Mouse (Mus musculus) kidney, postnatal 10 days (tissue): Measurements from ENCODE around the gene Sec31a.
"Not testable (repeated sequence)": the region's sequence is repeated elsewhere in the genome, so short reads cannot be mapped to it uniquely, and the experiment has no call there.

Experiments used
- DNase-seq: peaks from one replicate; pipeline ENCODE4 v3.0.0; 2021; ENCODE audit warnings: mixed read lengths

The Sec31a gene

DNA sequence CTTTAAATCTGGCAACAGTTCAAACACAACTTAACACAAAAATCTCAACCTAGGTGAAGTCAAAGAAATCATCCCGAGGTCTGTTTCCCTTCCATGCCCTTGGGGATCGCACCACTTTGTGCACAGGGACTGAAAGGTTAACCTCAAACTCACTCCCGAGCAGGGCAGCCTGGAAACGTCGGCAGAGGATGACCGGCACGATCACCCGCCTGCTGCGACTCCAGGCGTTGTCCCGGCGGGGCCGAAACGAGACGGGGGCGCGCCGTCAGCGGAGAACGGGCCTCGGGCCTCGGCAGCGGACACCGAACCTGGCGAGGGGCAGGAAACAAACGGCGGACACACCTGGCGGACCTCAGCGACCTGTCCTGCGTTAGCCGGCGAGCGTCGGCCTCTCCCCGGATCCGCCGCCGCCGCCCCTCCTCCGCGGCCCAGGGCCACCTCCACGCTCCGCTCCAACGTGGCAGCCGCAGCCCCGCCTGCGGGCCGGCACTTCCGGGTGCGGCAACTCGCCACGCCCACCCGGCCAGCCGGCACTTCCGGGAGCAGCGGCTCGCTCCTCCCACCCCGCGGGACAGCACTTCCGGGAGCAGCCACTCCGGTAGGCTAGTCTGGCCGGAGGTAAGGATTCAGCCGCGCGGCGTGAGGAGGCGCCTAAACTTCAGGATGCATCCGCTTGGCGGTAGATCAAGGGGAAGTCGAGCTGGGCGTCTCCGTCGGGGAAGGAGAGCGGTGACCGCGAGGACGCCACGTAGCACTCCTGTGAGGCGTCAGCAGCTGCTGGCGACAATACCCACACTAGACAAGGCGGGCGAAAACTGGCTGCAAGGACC lies at the start of gene Sec31a:
TSS of gene Sec31a (minus strand) at position 474 of the 830 bp plus-strand sequence.
- peak; percentile 99 for DNase-seq

DNA sequence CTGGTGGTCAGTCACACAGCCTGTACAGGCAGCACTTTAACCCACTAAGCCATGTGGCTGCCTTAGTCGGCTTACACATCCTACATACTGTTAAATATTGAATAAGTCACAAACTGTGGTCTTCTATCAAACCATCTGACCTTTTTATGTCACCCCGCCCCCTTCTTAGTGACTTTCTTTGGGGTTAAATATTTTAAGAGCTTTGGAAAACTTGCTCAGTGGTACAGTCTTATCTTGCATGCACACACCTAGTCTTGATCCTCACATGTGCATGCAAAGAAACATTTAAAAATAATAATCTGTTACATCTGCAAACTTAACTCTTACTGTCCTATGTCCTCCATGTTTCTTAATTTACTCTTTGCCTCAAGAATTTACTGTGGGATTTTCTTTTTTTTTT lies 46.3 kb upstream of the Sec31a start:
- DNase-seq = no peak

DNA sequence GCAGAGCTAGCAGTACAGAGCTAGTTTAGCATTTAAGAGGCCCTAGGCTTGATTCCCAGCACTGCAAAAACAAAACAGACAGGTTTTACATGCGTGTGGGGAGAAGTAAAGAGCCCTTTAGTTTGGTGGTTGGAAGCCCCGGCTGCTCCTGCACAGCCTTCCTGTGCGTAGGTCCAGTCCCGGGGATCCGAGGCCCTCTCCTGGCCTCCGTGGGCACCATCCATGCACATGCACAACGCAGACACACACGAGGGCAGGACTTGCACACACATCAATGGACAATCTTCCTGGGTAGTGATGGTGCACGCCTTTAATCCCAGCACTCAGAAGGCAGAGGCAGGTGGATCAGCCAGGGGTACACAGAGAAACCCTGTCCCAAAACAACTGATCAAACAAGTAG lies 45.5 kb upstream of the Sec31a start:
- no peak for DNase-seq

DNA sequence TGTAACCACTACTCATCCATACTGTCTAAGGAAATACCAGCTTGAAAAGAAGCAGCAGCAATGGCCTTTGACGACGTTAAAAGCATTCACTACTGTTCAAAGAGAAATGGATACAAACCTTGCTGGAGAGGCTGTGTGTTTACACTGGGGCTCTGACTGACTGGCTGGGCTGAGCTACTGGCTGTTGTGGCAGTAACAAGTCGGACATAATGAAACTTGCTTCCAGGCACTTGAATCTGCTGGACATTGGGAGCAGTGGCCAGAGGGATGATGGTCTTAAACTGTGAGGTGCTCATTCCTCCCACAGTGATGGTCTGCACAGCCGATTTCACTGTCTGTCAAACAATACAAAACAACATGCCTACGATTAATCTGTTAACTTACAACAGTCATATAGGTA lies 43.4 kb upstream of the Sec31a start:
- DNase-seq = no peak

DNA sequence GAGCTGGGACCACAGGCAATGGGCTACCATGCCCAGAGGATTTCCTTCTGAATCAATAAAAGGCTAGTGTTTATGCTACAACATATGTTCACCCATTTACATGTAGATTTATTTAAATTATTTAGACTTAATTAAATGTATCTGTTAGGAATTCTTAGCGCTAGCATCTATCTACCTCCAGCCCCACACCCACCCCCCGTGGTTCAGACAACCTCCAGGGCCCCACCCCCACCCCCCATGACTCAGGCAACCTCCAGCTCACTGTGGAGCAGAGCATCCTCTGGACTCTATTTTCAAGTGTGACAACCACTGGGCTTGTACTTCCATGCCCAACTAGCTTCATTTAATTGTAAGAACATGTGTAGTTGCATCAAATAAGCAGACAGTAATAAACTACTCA lies 35.8 kb upstream of the Sec31a start:
- no peak for DNase-seq

DNA sequence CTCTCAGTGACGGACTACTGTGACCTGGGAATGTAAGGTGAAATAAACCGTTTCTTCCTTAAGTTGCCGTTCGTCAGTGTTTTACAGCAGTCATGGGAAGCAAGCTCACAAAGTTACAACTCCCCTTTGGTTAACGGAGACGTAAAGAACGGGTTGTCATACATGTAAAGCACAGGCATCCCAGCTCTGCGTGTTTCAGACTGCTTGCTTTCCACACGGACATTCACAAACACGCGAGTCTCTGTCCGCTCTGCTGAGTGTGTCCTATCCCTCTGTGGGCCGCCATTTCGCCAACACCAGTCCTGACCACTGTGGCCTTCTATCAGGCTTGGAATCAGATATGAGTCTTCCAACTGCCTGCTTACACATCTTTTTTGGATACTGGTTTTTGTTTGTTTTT lies 22.8 kb upstream of the Sec31a start:
- no peak for DNase-seq

DNA sequence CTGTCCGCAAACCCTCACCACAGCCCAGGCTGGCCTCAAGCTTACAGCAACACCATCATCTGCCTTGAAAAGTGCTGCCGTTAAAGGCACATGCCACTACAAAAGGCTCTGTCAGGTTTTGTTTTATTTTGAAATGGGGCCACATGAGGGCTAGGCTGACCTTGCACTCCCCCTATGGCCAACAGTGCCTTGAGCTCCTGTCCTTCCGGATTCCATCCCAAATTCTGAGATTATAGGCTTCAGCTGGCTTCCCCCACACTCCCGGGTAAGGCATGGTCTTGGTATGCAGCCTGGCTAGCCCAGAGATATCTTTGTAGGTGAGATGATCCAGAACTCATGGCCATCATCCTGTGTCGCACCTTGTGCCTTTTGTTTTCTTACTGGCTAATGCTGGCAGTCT lies 21.9 kb upstream of the Sec31a start:
- DNase-seq = no peak

DNA sequence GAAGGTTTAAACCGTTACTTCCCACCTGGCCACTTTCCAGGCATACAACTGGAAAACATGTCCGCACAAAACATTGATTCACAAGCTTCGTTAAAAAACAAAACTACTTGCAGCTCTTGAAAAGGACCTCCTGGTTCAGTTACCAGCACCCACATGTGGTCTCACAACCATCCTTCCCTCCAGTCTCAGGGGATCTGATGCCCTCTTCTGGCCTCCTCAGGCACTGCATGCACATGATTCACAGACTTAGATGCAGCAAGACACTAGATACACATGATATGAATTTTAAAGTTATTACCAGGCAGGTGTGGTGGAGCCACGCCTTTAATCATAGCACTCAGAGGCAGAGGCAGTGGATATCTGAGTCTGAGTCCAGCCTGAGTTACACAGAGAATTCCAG lies 21.1 kb upstream of the Sec31a start:
- DNase-seq = no peak

DNA sequence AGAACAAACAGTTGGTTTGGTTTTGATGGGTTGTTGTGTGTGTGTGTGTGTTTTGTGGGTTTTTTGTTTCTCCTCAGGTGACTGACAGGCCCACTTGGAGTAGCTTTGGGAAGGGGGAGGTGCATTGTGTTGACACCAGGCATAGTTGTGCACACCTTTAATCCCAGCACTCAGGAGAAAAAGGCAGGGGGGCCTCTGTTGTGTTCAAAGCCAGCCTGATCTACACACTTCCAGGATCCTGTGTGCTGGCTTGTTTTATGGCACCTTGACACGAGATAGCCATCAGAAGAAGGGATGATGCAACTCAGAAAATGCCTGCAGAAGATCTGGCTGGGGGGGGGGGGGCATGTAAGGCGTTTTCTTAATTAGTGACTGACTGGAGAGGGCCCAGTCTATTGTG lies 14.9 kb upstream of the Sec31a start:
- no peak for DNase-seq

DNA sequence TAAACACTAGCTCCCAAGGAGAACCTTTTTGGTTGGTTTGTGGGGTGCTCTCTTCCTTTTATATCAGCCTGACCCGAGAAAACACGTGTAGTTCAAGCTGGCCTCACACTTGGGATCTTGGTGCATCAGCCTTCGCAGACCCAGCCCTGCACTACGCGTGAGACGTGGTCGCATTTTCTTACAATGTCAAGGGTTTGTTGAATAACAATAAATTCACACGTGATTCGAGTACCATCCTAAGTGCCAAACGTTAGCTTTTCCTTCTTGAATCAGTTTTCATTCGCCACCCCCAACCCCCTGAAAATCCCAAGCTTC lies 14.0 kb upstream of the Sec31a start:
- DNase-seq = no peak

DNA sequence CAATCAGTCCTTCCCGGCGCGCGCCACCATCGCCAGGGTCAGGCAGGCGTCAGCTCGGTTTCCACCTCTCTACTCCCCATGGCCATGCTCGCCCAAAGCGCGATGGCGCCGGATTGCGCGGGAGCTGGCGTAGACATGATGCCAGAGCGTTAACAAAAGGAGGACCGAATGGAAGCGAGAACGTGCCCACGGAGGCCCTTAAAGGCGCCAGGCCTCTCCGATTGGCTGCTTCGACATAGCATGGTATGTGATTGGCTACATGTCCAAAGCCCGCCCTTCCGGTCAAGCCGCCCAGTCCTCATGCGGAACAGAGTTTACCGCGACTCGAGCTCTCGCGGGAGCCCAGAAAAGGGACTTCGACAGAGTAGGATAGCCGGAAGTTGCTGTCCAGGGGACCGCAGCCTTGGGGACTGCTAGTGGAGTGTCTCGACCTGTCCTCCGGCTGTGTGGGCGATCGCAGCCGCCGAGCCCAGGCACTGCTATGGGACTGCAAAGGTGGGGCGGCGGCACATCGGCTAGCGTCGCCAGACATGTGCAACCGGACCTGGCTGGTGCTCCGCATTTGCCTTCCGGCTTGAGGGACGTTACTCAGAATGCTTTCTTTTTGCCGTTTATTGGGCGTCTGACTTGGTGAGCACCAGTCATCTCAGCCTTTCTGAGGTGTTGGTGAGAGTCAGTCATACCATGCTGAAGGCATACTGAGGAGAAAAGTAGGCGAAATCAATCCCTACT lies 13.5 kb upstream of the Sec31a start:
- peak; percentile 96 for DNase-seq

DNA sequence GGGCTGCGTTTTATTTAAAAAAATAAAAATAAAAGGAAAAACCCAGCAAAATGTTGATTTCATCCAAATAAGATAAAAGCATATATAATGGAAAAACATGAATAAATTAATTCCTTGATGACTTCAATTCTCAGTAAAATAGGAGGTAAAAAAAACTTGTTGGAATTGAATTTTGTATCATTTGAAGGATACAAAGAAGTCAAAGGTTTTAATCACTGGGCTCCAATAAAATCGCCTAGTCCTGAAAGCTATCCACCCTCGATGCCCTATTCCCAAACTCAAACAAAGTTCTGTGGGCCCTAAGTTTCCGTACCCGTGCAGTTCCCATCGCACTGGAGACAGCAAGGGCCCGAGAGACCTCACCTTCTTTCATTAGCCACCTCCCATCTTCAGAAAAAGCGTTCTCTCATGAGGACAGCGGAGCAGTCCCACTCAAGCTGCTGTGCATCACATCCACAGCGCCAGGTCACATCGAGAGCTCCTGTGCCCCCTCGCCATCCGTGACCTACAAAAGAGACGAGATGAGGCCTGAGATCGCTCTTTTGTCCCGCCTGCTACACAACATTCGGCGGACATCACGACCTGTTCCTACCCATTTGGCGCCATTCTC lies 12.8 kb upstream of the Sec31a start:
- no peak for DNase-seq

DNA sequence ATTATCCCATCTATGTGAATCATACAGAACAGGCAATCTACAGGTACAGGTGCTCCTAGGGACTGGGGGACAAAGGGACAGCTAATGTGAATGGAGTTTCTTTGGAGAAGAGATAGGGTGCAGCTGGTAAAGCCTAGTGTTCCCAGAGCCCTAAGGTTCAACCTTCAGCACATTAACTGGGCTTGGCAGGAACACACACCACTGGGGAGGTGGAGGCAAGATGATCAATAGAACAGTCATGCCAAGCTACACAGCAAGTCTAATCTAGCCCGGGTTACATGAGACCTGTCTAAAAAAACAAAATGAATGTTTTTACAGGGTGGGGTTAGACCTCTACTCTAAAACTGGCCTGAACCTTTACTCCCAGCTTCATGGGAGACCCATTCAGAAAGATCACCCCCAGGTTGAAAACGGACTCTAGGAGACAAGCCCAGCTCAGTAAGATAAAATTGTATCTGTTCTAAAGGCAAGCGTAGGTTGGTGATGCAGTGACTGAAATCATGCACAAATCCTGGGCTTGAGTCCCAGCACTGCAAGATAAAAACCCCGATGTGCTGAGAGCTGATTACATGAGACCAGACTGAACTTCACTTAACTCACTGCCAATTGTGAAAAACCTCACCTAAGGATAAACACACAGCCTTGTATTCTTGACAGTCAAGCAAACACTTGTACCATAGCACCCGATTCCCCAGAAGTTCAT lies 12.1 kb upstream of the Sec31a start:
- no peak for DNase-seq

DNA sequence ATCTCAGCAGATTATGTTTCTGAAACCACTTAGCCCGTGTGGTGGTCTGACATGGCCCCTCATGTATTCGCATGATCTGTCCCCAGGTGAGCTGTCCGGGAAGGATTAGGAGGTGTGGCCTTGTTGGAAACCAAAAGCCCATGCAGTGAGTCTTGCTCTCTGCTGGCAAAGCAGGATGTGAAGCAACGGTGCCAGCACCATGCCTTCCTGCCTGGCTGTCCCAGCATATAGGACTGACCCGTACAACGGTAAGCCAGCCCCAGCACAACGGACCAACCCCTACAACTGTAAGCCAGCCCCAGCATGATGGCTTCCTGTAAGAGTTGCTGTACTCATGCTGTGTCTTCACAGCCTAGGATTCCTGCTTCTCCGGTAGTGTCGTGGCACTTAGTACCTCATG lies 11.2 kb upstream of the Sec31a start:
- DNase-seq = peak; percentile 25

DNA sequence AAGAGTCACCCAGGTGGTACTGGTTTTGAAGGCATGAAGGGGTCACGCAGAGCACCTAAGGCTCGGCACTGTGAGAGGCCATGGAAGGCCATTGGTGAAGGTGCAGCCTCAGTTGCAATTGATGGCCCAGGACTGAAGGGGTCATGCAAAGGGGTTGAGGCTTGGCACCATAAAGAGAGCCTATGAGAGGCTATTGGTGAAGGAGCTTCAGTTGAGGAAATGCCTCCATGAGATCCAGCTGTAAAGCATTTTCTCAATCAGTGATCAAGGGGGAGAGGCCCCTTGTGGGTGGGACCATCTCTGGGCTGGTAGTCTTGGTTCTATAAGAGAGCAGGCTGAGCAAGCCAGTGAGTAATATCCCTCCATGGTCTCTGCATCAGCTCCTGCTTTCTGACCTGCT lies 9.8 kb upstream of the Sec31a start:
- not testable (repeated sequence) for DNase-seq

DNA sequence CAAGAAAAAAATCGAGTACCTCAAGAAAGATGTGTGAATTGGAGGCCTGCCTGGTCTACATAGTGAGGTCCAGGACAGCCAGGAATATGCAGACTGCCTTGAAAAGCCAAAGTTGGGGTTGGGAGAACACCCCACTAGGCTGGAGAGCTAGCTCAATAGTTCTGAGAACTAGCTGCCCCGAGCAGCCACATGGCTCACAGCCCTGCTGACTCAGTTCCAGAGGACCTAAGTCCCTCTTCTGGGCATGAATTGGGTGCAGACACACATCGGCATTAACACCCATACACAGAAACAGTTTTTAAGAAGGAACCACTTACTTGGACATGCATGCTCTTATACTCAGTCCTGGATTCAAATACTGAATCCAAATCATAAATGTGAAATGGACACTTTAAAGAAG lies 8.2 kb upstream of the Sec31a start:
- DNase-seq = no peak

DNA sequence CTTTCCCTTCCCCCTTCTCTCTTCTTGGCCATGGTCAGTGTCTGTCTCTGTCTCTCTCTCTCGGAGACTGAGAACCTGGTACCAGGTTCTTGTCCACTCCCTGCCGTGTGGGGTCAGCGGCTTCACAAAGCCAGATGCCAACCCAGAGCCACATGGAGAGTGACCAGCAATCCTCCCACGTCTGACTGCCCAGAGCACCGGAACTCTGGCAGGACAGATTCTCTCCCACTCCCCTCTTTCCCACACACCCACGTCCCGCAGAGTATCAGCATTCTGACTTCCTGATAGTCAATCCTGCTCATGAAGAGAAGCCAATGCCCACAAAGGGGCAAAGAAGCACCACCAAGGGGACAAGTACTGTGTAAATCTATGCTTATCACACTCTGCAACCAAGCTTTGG lies 7.6 kb upstream of the Sec31a start:
- no peak for DNase-seq

DNA sequence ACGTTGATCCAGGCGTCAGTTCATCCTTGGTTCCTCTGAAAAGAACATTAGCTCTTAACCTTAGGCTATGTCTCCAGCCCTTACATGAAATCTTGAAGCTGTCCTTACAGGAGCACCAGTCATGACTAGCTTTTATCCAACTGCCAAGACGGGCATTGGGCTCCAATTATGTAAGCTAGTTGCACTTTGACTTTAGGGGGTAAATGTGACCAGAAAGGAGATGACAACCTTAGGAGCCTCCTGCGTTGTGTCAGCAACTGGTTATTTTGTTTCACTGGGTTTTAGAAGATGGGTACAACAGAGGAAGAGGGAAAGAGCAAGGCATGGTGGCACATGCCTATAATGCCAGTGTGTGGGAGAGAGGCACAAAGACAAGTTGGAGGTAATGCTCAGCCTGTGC lies 2.8 kb upstream of the Sec31a start:
- no peak for DNase-seq

DNA sequence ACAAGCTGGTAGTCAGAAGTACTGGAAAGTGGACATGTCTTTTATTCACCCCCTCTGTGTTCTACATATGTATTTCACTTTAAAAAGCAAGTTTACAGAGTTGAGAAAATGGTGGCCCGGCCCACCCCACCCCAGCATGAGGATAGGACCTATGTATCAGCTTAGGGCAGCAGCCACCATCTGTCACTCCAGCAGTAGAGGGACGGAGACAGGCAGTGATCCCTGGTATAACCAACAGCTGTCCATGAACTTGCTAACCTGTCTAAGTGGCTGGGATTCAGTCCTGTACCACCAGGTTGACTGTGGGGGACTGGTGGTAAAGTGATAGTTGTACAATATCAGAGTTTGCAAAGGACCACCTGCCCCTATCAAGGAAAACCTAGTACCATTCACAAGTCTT lies 2.0 kb upstream of the Sec31a start:
- no peak for DNase-seq

DNA sequence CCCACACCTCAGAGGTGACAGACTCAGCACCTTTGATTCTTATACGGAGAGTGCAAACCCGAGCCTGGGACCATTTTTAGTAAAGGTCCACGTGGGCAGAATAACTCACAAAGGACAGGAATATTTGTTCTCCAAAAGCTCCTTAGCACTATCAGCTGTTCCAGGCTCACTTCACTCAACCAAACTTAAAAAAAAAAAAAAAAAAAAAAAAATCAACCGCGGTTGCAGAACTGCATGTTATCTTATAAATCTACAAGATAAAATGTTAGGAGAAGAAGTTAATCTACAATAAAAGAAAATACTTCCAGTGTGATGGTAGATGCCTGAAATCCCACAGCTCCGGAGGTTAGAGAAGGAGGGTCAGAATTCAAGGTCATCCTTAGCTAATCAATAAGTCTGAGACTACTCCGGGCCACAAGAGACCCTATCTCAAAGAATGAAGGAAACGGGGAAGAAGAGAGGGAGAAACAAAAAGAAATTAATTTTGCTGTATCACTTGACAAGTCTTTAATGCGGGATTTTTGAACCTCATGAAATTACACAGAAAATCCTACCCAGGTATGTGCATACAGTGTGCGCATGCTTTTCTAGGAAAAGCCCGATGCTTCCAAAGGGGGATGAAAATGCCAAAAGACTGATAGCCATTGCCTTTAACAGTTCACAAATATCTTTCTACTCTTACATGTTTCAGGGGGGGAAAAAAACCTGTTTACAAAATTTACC lies 1.4 kb downstream of the Sec31a start:
- no peak for DNase-seq

DNA sequence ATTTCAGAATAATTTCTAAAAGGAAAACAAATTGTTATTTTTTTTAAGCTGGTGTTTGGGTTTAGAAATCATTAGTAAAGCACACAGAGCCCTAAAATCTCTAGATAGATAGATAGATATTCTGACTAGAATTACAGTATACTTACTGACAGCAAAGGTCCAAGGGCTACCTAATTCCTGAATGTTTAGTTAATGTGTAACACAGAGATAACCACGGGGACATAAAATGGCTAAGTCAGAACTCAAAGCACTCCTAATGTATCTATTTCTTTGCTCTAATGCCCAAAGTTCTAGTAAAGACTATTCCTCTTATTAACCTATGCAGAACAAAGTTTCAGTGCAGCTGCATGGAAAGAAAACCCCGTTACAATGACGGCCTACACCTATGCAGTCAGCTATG lies 3.1 kb downstream of the Sec31a start:
- no peak for DNase-seq

DNA sequence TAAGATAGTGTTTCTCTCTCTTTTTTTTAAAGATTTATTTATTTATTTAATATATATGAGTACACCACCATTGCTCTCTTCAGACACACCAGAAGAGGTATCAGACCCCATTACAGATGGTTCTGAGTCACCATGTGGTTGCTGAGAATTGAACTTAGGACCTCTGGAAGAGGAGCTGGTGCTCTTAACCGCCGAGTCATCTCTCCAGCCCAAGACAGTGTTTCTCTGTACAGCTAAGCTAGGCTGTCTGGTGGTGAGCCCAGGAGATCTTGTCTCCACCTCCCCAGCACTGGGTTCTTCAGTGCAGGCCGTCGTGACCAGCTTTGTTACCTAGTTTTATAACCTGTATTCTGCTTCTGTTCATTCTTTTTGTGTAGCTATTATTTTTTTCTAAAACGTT lies 5.8 kb downstream of the Sec31a start:
- DNase-seq = no peak

DNA sequence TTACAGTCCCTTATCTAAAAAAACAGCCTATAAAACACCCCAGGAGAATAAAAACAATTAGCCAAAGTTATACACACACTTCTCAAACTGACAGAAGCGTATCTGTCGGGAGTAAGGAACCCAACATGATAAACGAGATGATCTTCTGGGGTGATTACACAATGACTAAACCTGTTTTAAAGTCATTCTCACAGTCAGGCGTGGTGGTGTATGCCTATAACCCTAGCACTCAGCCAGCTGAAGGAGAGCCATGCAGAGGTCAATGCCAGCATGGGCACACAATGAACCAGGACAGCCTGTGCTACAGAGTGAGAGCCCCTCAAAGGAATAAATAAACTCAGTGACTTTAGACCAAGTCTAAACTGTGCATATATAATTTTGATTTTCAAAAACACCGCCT lies 7.5 kb downstream of the Sec31a start:
- no peak for DNase-seq
